Mouse (Mus musculus) neural tube, embryonic 15.5 days (tissue): ENCODE measurements around the gene Fdxacb1. TPM values are rescaled to one million over a fixed set of nuclear protein-coding genes. Genes with fewer than 3 reads are reported as not detected.

ENCODE experiments used
- ATAC-seq: fragments of 200-750 bp; cut with Nextera tagmentation; 2 replicates; pipeline ENCODE4 v1.8.0; 2017; ENCODE audit warnings: mild to moderate bottlenecking, moderate TSS enrichment, moderate library complexity; ENCODE audit not compliant: low FRiP score
- H3K27ac ChIP-seq: fragments of 300-500 bp; sonication (generic); replicated peaks from 2 replicates; pipeline ENCODE4 v1.5.1; 2015; ENCODE audit warnings: mild to moderate bottlenecking, inconsistent platforms
- H3K27me3 ChIP-seq: fragments of 300-500 bp; sonication (generic); replicated peaks from 2 replicates; pipeline ENCODE4 v1.6.1; 2015; ENCODE audit warnings: inconsistent platforms
- H3K36me3 ChIP-seq: fragments of 300-500 bp; sonication (generic); 2 replicates; pipeline ENCODE4 v1.6.1; 2015; ENCODE audit warnings: inconsistent platforms
- H3K4me1 ChIP-seq: fragments of 300-500 bp; sonication (generic); 2 replicates; pipeline ENCODE4 v1.6.1; 2015; ENCODE audit warnings: inconsistent platforms
- H3K4me2 ChIP-seq: fragments of 300-500 bp; sonication (generic); 2 replicates; pipeline ENCODE4 v1.6.1; 2015; ENCODE audit warnings: inconsistent platforms, mild to moderate bottlenecking, moderate library complexity
- H3K4me3 ChIP-seq: fragments of 300-500 bp; sonication (generic); replicated peaks from 2 replicates; pipeline ENCODE4 v1.5.1; 2015; ENCODE audit warnings: mild to moderate bottlenecking, inconsistent platforms
- H3K9ac ChIP-seq: fragments of 300-500 bp; sonication (generic); replicated peaks from 2 replicates; pipeline ENCODE4 v1.6.1; 2015; ENCODE audit warnings: mild to moderate bottlenecking, inconsistent platforms
- H3K9me3 ChIP-seq: fragments of 300-500 bp; sonication (generic); replicated peaks from 2 replicates; pipeline ENCODE4 v1.6.1; 2016; ENCODE audit warnings: inconsistent platforms
- WGBS: fragments of 180-500 bp; shearing (Covaris S2); methylation state at CpG from one replicate; pipeline ENCODE4 v1.1.7; 2015; ENCODE audit warnings: mixed read lengths; 5-methylcytosine and 5-hydroxymethylcytosine counted together
- polyA plus RNA-seq: library from polyadenylated mRNA; unstranded; fragments of >200 nt; fragmentation: Nextera tagmentation; extraction: Ambion mirVana; gene quantifications from 2 replicates; pipeline ENCODE4 v1.2.1, GENCODE M21; 2015

The Fdxacb1 gene
- polyA plus RNA-seq, 1 experiment from 2014 or later, result 9.0 TPM

- no peaks in the 10 kb centered on the region for H3K27me3 ChIP-seq
- peaks cover 22% of the 10 kb centered on the region for H3K36me3 ChIP-seq
- peak overlapping the region; percentile 92 for H3K9ac ChIP-seq
- H3K4me2 ChIP-seq, result peak overlapping the region; percentile 73
- H3K4me3 ChIP-seq, result peak overlapping the region; percentile 89
- peak; percentile 68 for ATAC-seq
- WGBS, result under 1% methylated on average over 29 of the region's 30 CpGs
- peaks cover 23% of the 10 kb centered on the region for H3K4me1 ChIP-seq
- H3K9me3 ChIP-seq, result no peaks in the 10 kb centered on the region
- peak overlapping the region; percentile 95 for H3K27ac ChIP-seq
Measured at GRCm38 (mm10) chr9:50775662-50776126, 7.7 kb downstream of the Fdxacb1 start.

GRCm38 (mm10) chr9:50776162-50776760, 8.2 kb downstream of the Fdxacb1 start:
- peaks cover 23% of the 10 kb centered on the region for H3K4me1 ChIP-seq
- peak overlapping the region; percentile 92 for H3K9ac ChIP-seq
- H3K4me3 ChIP-seq, result peak overlapping the region; percentile 89
- peak overlapping the region; percentile 73 for H3K4me2 ChIP-seq
- WGBS, result 53% methylated on average over 11 of the region's 11 CpGs
- peaks cover 25% of the 10 kb centered on the region for H3K36me3 ChIP-seq
- no peaks in the 10 kb centered on the region for H3K27me3 ChIP-seq
- peak overlapping the region; percentile 95; the same call in 1 of the 2 replicates for H3K27ac ChIP-seq
- no peaks in the 10 kb centered on the region for H3K9me3 ChIP-seq
- no peak for ATAC-seq

- H3K4me1 ChIP-seq, result no peaks in the 10 kb centered on the region
- peaks cover 67% of the 10 kb centered on the region for H3K36me3 ChIP-seq
- H3K4me3 ChIP-seq, result no peak overlapping the region
- no peak overlapping the region for H3K4me2 ChIP-seq
- H3K9me3 ChIP-seq, result no peaks in the 10 kb centered on the region
- no peaks in the 10 kb centered on the region for H3K27me3 ChIP-seq
- ATAC-seq, result no peak
- H3K9ac ChIP-seq, result no peak overlapping the region
- no peak overlapping the region for H3K27ac ChIP-seq
- WGBS, result 82% methylated on average over 2 of the region's 2 CpGs
Measured at GRCm38 (mm10) chr9:50782155-50782554, 14.1 kb downstream of the Fdxacb1 start.

GRCm38 (mm10) chr9:50795266-50795665, 27.2 kb downstream of the Fdxacb1 start:
- no peak overlapping the region for H3K9ac ChIP-seq
- H3K36me3 ChIP-seq, result peaks cover 46% of the 10 kb centered on the region
- no peaks in the 10 kb centered on the region for H3K4me1 ChIP-seq

GRCm38 (mm10) chr9:50796776-50797175, 28.7 kb downstream of the Fdxacb1 start:
- ATAC-seq, result no peak
- H3K27ac ChIP-seq, result no peak overlapping the region
- no peak overlapping the region for H3K9ac ChIP-seq
- H3K9me3 ChIP-seq, result no peaks in the 10 kb centered on the region
- peaks cover 51% of the 10 kb centered on the region for H3K36me3 ChIP-seq
- H3K27me3 ChIP-seq, result no peaks in the 10 kb centered on the region
- H3K4me1 ChIP-seq, result no peaks in the 10 kb centered on the region
- H3K4me2 ChIP-seq, result no peak overlapping the region
- 92% methylated on average over 8 of the region's 8 CpGs for WGBS
- H3K4me3 ChIP-seq, result no peak overlapping the region

More at GRCm38 (mm10) chr9:50795266-50795665, 27.2 kb downstream of the Fdxacb1 start:
- no peak overlapping the region for H3K4me2 ChIP-seq
- H3K9me3 ChIP-seq, result no peaks in the 10 kb centered on the region
- ATAC-seq, result no peak
- H3K27me3 ChIP-seq, result no peaks in the 10 kb centered on the region
- WGBS, result 90% methylated on average over 3 of the region's 3 CpGs
- no peak overlapping the region for H3K27ac ChIP-seq
- no peak overlapping the region for H3K4me3 ChIP-seq

GRCm38 (mm10) chr9:50797641-50798040, 29.6 kb downstream of the Fdxacb1 start:
- whole genome bisulfite sequencing, result 94% methylated on average over 7 of the region's 7 CpGs
- no peak overlapping the region for H3K27ac ChIP-seq
- no peak overlapping the region for H3K9ac ChIP-seq
- H3K9me3 ChIP-seq, result no peaks in the 10 kb centered on the region
- H3K36me3 ChIP-seq, result peaks cover 53% of the 10 kb centered on the region
- H3K4me3 ChIP-seq, result no peak overlapping the region
- H3K27me3 ChIP-seq, result no peaks in the 10 kb centered on the region
- ATAC-seq, result no peak
- H3K4me2 ChIP-seq, result no peak overlapping the region
- no peaks in the 10 kb centered on the region for H3K4me1 ChIP-seq

GRCm38 (mm10) chr9:50798368-50798767, 30.3 kb downstream of the Fdxacb1 start:
- no peak for ATAC-seq
- peaks cover 58% of the 10 kb centered on the region for H3K36me3 ChIP-seq
- no peak overlapping the region for H3K4me3 ChIP-seq
- no peak overlapping the region for H3K9ac ChIP-seq
- no peaks in the 10 kb centered on the region for H3K9me3 ChIP-seq
- H3K27ac ChIP-seq, result no peak overlapping the region
- H3K4me1 ChIP-seq, result no peaks in the 10 kb centered on the region
- 81% methylated on average over 5 of the region's 5 CpGs for WGBS
- no peaks in the 10 kb centered on the region for H3K27me3 ChIP-seq
- H3K4me2 ChIP-seq, result no peak overlapping the region

GRCm38 (mm10) chr9:50800985-50801384, 32.9 kb downstream of the Fdxacb1 start:
- 57% methylated on average over 2 of the region's 2 CpGs for WGBS
- Histone ChIP-seq H3K4me3 (no peak overlapping the region), H3K4me2 (no peak overlapping the region), H3K27me3 (no peaks in the 10 kb centered on the region), H3K9me3 (no peaks in the 10 kb centered on the region), H3K4me1 (no peaks in the 10 kb centered on the region), H3K27ac (no peak overlapping the region), H3K9ac (no peak overlapping the region), H3K36me3 (peaks cover 66% of the 10 kb centered on the region)
- ATAC-seq, result no peak

- ATAC-seq, result no peak
- 92% methylated on average over 7 of the region's 7 CpGs for WGBS
- peaks cover 76% of the 10 kb centered on the region for H3K36me3 ChIP-seq
Measured at GRCm38 (mm10) chr9:50803055-50803671, 35.1 kb downstream of the Fdxacb1 start.

GRCm38 (mm10) chr9:50808471-50808870, 40.4 kb downstream of the Fdxacb1 start:
- WGBS, result 91% methylated on average over 6 of the region's 6 CpGs
- peaks cover 81% of the 10 kb centered on the region for H3K36me3 ChIP-seq

More at GRCm38 (mm10) chr9:50803055-50803671, 35.1 kb downstream of the Fdxacb1 start:
- Histone ChIP-seq H3K4me1 (no peaks in the 10 kb centered on the region), H3K27ac (no peak overlapping the region), H3K4me3 (no peak overlapping the region), H3K4me2 (no peak overlapping the region), H3K9me3 (no peaks in the 10 kb centered on the region), H3K27me3 (no peaks in the 10 kb centered on the region), H3K9ac (no peak overlapping the region)

GRCm38 (mm10) chr9:50809146-50809545, 41.1 kb downstream of the Fdxacb1 start:
- Histone ChIP-seq H3K4me2 (no peak overlapping the region), H3K27ac (no peak overlapping the region), H3K4me1 (no peaks in the 10 kb centered on the region), H3K4me3 (no peak overlapping the region), H3K9ac (no peak overlapping the region), H3K36me3 (peaks cover 81% of the 10 kb centered on the region), H3K27me3 (no peaks in the 10 kb centered on the region), H3K9me3 (no peaks in the 10 kb centered on the region)
- 94% methylated on average over 13 of the region's 13 CpGs for WGBS
- ATAC-seq, result no peak

More at GRCm38 (mm10) chr9:50808471-50808870, 40.4 kb downstream of the Fdxacb1 start:
- Histone ChIP-seq H3K9ac (no peak overlapping the region), H3K4me1 (no peaks in the 10 kb centered on the region), H3K4me3 (no peak overlapping the region), H3K9me3 (no peaks in the 10 kb centered on the region), H3K4me2 (no peak overlapping the region), H3K27me3 (no peaks in the 10 kb centered on the region), H3K27ac (no peak overlapping the region)
- no peak for ATAC-seq

- no peak overlapping the region for H3K4me2 ChIP-seq
- no peak overlapping the region for H3K4me3 ChIP-seq
- no peaks in the 10 kb centered on the region for H3K27me3 ChIP-seq
- H3K9ac ChIP-seq, result no peak overlapping the region
- no peaks in the 10 kb centered on the region for H3K9me3 ChIP-seq
- no peak overlapping the region for H3K27ac ChIP-seq
- WGBS, result 97% methylated on average over 7 of the region's 7 CpGs
- ATAC-seq, result no peak
- peaks cover 68% of the 10 kb centered on the region for H3K36me3 ChIP-seq
- no peaks in the 10 kb centered on the region for H3K4me1 ChIP-seq
Measured at GRCm38 (mm10) chr9:50811187-50811586, 43.2 kb downstream of the Fdxacb1 start.
